Mouse (Mus musculus): ENCODE data around the gene Trnp1. TPM values are rescaled to one million over a fixed set of nuclear protein-coding genes. Genes with fewer than 3 reads are reported as not detected.

The Trnp1 gene
- polyA plus RNA-seq, 1 experiment from 2014 or later = 2.0 TPM

Other genes with a start within 250 kb of the Trnp1 start
- gene Sytl1, start 235.4 kb downstream of the Trnp1 start, polyA plus RNA-seq (2016; fragmentation: Nextera tagmentation; extraction: Ambion mirVana) = 3.8 and 4.1 TPM in 2 replicates
- gene Tmem222, start 220.8 kb downstream of the Trnp1 start, polyA plus RNA-seq (2016; fragmentation: Nextera tagmentation; extraction: Ambion mirVana) = 81.4 and 85.3 TPM in 2 replicates
- gene Wdtc1, start 145.1 kb downstream of the Trnp1 start, polyA plus RNA-seq (2016; fragmentation: Nextera tagmentation; extraction: Ambion mirVana) = 12.2 and 17.6 TPM in 2 replicates
- 7.3 and 7.8 TPM in 2 replicates for gene Slc9a1, start 128.8 kb downstream of the Trnp1 start, polyA plus RNA-seq (2016; fragmentation: Nextera tagmentation; extraction: Ambion mirVana)
- 1.2 TPM in 2 replicates for gene Tent5b, start 18.4 kb downstream of the Trnp1 start, polyA plus RNA-seq (2016; fragmentation: Nextera tagmentation; extraction: Ambion mirVana)
- 6.5 and 7.4 TPM in 2 replicates for gene Kdf1, start 20.4 kb upstream of the Trnp1 start, polyA plus RNA-seq (2016; fragmentation: Nextera tagmentation; extraction: Ambion mirVana)
- 376 and 390 TPM in 2 replicates for gene Nudc, start 47.4 kb upstream of the Trnp1 start, polyA plus RNA-seq (2016; fragmentation: Nextera tagmentation; extraction: Ambion mirVana)
- not detected in 2 replicates for gene Nr0b2, start 54.8 kb upstream of the Trnp1 start, polyA plus RNA-seq (2016; fragmentation: Nextera tagmentation; extraction: Ambion mirVana)
- 11.7 and 12.0 TPM in 2 replicates for gene Gpatch3, start 76.2 kb upstream of the Trnp1 start, polyA plus RNA-seq (2016; fragmentation: Nextera tagmentation; extraction: Ambion mirVana)
- 21.3 and 23.2 TPM in 2 replicates for gene Gpn2, start 85.8 kb upstream of the Trnp1 start, polyA plus RNA-seq (2016; fragmentation: Nextera tagmentation; extraction: Ambion mirVana)
- 37.2 and 43.3 TPM in 2 replicates for gene Sfn, start 103.6 kb upstream of the Trnp1 start, polyA plus RNA-seq (2016; fragmentation: Nextera tagmentation; extraction: Ambion mirVana)
- 4.0 and 7.1 TPM in 2 replicates for gene Zdhhc18, start 151.6 kb upstream of the Trnp1 start, polyA plus RNA-seq (2016; fragmentation: Nextera tagmentation; extraction: Ambion mirVana)
- gene Pigv, start 174.1 kb upstream of the Trnp1 start, polyA plus RNA-seq (2016; fragmentation: Nextera tagmentation; extraction: Ambion mirVana) = 16.3 and 21.6 TPM in 2 replicates

All from limb, embryonic 12.5 days (tissue).